Mouse (Mus musculus) liver, embryonic 16.5 days (tissue): ENCODE results near the gene Ccn2. TPM values are rescaled to one million over a fixed set of nuclear protein-coding genes. Genes with fewer than 3 reads are reported as not detected.

Source experiments
- ATAC-seq: fragments of 200-750 bp; cut with Nextera tagmentation; 2 replicates; pipeline ENCODE4 v1.8.0; 2017; ENCODE audit warnings: low read depth, mild to moderate bottlenecking, moderate number of reproducible peaks, moderate library complexity
- H3K27ac ChIP-seq: fragments of 300-500 bp; sonication (generic); 2 replicates; pipeline ENCODE4 v1.5.1; 2014; ENCODE audit warnings: mild to moderate bottlenecking, low read length
- H3K27me3 ChIP-seq: fragments of 300-500 bp; sonication (generic); 2 replicates; pipeline ENCODE4 v1.6.1; 2014; ENCODE audit warnings: low read depth, low read length, mixed read lengths; ENCODE audit not compliant: control insufficient read depth, insufficient read depth
- H3K36me3 ChIP-seq: fragments of 300-500 bp; sonication (generic); 2 replicates; pipeline ENCODE4 v1.6.1; 2014; ENCODE audit warnings: mild to moderate bottlenecking; ENCODE audit not compliant: control insufficient read depth, insufficient read depth
- H3K4me1 ChIP-seq: fragments of 300-500 bp; sonication (generic); 2 replicates; pipeline ENCODE4 v1.6.1; 2014; ENCODE audit warnings: low read depth, low read length, mixed read lengths; ENCODE audit not compliant: control insufficient read depth
- H3K4me2 ChIP-seq: fragments of 300-500 bp; sonication (generic); 2 replicates; pipeline ENCODE4 v1.6.1; 2014; ENCODE audit warnings: low read depth, low read length, mixed read lengths
- H3K4me3 ChIP-seq: fragments of 300-500 bp; sonication (generic); 2 replicates; pipeline ENCODE4 v1.5.1; 2014; ENCODE audit warnings: low read depth, mild to moderate bottlenecking, low read length
- H3K9ac ChIP-seq: fragments of 300-500 bp; sonication (generic); 2 replicates; pipeline ENCODE4 v1.6.1; 2014; ENCODE audit warnings: low read depth, low read length
- H3K9me3 ChIP-seq: fragments of 300-500 bp; sonication (generic); replicated peaks from 2 replicates; pipeline ENCODE4 v1.6.1; 2016; ENCODE audit warnings: low read length; ENCODE audit not compliant: control insufficient read depth
- WGBS: fragments of 180-500 bp; shearing (Covaris S2); extraction: QIAGEN DNeasy Blood & Tissue Kit; methylation state at CpG from one replicate; pipeline ENCODE4 v1.1.7; 2014; ENCODE audit not compliant: insufficient replicate concordance; 5-methylcytosine and 5-hydroxymethylcytosine counted together
- polyA plus RNA-seq: library from polyadenylated mRNA; unstranded; fragments of >200 nt; fragmentation: Nextera tagmentation; extraction: Ambion mirVana; gene quantifications from 2 replicates; pipeline ENCODE4 v1.2.1, GENCODE M21; 2015

Gene Ccn2
- 0.70 and 0.92 TPM in 2 replicates for polyA plus RNA-seq

DNA sequence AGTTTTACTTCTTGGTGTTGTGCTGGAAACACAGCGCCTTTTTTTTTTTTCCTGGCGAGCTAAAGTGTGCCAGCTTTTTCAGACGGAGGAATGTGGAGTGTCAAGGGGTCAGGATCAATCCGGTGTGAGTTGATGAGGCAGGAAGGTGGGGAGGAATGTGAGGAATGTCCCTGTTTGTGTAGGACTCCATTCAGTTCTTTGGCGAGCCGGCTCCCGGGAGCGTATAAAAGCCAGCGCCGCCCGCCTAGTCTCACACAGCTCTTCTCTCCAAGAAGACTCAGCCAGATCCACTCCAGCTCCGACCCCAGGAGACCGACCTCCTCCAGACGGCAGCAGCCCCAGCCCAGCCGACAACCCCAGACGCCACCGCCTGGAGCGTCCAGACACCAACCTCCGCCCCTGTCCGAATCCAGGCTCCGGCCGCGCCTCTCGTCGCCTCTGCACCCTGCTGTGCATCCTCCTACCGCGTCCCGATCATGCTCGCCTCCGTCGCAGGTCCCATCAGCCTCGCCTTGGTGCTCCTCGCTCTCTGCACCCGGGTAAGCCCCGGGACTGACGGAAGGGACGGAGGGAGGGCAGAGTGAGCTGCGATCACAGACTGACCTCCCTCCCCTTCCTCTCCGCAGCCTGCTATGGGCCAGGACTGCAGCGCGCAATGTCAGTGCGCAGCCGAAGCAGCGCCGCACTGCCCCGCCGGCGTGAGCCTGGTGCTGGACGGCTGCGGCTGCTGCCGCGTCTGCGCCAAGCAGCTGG lies at the start of gene Ccn2:
Ccn2 (plus strand) TSS at position 193 of the 753 bp plus-strand sequence.
- Histone ChIP-seq H3K27me3 (peaks cover 24% of the 10 kb centered on the region), H3K9me3 (no peaks in the 10 kb centered on the region), H3K4me1 (no peaks in the 10 kb centered on the region), H3K4me3 (peak within 1 kb of the TSS; percentile 52), H3K36me3 (no peaks in the 10 kb centered on the region), H3K27ac (no peak within 1 kb of the TSS), H3K4me2 (peak within 1 kb of the TSS; percentile 57), H3K9ac (peak within 1 kb of the TSS; percentile 28; the same call in 1 of the 2 replicates)
- peak; percentile 63 for ATAC-seq
- WGBS: under 1% methylated on average over 51 of the region's 53 CpGs

DNA sequence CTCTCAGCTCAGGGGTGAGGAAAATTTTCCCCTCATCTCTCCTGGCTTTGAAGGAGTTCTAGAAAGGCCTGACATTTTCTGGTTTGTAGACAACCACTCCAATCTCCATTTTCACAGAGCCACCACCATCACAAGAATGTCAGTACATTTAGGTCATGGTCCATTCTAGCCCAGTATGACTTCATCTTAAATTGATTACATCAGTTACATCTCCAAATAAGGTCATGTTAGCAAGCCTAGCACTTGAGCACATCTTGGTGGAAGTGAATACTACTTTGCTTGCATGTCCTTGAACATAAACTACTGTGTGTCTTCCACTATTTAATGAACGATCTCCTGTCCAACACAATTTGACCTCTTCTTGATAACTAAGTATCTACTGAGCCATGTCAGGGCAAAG lies 42.4 kb upstream of the Ccn2 start:
- Histone ChIP-seq H3K4me3 (no peak overlapping the region), H3K27ac (no peak overlapping the region), H3K4me2 (no peak overlapping the region), H3K9me3 (no peaks in the 10 kb centered on the region), H3K36me3 (no peaks in the 10 kb centered on the region), H3K9ac (no peak overlapping the region), H3K27me3 (no peaks in the 10 kb centered on the region), H3K4me1 (no peaks in the 10 kb centered on the region)
- ATAC-seq: no peak
- WGBS: 46% methylated on average over 1 of the region's 1 CpGs

DNA sequence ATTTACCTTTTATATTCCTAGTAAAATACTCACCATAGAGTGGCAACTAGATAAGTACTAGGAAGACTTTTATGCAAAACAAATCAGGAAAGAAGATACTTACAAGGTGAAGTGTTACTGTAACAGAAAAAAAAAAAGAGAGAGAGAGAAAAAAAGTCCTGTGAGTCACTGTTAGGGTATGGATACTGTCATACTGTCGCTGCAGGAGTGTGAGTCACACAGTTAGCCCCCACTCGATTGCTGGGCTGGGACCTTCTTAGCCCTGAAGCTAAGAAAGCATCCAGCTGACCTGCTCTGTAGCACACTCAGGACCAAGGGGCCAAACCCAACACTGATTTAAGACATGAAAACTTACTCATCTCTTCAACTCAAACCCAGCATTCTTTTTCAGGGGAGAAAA lies 41.2 kb upstream of the Ccn2 start:
- WGBS: 29% methylated on average over 2 of the region's 2 CpGs
- ATAC-seq: no peak
- H3K9ac ChIP-seq: no peak overlapping the region

DNA sequence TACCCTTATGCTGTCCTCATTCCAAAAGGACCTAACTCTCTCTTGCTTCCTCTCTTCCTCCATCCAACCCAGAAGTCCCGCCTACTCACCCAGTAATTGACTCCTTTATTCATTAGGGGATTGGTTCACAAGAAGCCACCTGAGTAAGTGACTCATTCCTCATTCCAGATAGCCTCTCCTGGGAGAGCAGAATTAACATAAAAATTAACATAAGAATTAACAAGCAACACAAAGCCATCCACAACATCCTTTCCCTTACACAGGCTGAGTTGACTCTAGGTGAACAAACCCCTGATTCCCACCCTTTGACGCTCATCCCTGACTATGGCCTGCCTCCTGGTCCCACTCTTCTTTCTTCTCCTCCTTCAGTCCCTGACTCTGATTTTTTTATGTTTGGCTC lies 36.9 kb upstream of the Ccn2 start:
- no peaks in the 10 kb centered on the region for H3K27me3 ChIP-seq
- H3K9me3 ChIP-seq: no peaks in the 10 kb centered on the region
- H3K36me3 ChIP-seq: no peaks in the 10 kb centered on the region
- no peak overlapping the region for H3K4me2 ChIP-seq
- no peak overlapping the region for H3K4me3 ChIP-seq
- 48% methylated on average over 2 of the region's 2 CpGs for WGBS
- ATAC-seq: no peak
- H3K9ac ChIP-seq: no peak overlapping the region
- H3K27ac ChIP-seq: no peak overlapping the region
- H3K4me1 ChIP-seq: no peaks in the 10 kb centered on the region

More for the DNA sequence above, 41.2 kb upstream of the Ccn2 start:
- Histone ChIP-seq H3K4me1 (no peaks in the 10 kb centered on the region), H3K36me3 (no peaks in the 10 kb centered on the region), H3K27ac (no peak overlapping the region), H3K9me3 (no peaks in the 10 kb centered on the region), H3K27me3 (no peaks in the 10 kb centered on the region), H3K4me3 (no peak overlapping the region), H3K4me2 (no peak overlapping the region)

DNA sequence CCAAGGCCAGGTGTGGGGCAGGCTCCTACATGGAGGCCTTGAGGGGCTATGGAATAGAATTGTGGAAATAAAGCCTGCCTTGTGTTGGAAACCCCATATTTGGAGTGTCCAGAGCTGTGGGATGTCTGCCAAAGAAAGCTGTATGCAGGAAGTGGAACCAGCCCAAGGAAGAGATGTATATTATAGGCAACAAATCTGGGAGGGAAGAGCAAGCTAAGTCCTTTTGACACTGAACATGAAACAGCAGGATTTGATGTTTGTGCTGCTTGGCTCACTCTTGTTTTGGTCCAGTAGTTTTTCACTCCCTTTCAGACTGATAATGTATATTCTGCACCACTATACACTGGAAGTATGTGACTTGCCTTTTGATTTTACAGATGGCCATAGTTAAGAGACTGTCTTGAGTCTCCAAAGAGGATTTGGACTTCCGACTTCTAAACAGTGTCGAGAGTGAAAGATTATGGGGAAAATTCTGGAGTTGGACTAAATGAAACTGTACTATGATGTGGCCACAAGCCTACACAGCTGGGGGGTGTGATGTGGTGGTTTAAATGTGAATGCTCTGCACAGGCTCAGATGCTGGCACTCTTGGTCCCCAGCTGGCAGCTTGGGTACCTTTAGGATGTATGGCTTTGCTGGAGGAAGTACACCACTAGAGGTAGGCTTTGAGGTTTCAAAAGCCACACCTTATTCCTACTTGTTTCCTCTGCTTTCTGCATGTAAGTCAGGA lies 25.4 kb upstream of the Ccn2 start:
- ATAC-seq: no peak
- no peaks in the 10 kb centered on the region for H3K27me3 ChIP-seq
- H3K4me1 ChIP-seq: no peaks in the 10 kb centered on the region
- no peak overlapping the region for H3K4me2 ChIP-seq
- H3K4me3 ChIP-seq: no peak overlapping the region
- H3K9me3 ChIP-seq: no peaks in the 10 kb centered on the region
- H3K9ac ChIP-seq: no peak overlapping the region
- no peak overlapping the region for H3K27ac ChIP-seq
- no peaks in the 10 kb centered on the region for H3K36me3 ChIP-seq
- WGBS: 73% methylated on average over 2 of the region's 2 CpGs

DNA sequence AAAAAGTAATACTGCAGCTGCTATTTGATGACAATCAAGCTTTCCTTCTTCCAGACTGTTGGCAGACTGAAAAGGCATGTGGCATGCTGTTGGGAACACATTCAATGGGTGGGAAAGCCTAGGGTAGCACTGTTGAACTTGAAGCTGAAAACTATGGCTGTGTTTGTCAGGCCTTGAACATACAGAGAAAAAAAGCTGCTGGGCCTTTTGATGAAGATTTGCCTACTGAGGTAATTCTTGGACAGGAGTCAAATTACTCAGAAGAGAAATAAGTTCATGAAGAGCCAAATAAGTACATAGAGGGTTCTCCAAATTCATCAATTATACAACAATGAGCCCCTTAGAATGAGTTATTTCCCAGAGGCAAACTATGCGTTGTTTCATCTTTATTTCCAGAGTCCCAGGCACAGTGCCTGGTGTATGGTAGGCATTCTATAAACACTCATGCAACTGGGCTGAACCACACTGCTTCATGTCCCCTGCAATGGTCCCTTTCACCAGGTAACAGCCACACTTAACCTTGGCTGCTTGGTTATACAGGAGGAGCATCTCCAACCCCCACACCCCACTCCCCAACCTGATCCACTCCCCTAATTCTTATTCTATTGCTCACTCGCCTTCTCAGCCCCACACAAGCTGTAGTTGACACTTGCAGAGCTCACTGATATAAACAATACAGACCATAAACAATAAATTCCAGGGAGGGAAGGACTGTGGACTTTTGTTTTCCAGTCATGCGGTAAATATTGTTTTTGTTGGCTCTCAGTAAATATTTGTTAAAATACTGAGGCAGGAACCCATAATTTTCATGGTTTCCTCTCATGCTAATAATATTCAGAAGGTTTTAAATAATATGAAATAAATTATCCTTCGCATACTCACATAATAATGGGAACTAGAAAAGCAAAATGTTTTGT lies 22.9 kb upstream of the Ccn2 start:
- Histone ChIP-seq H3K27ac (no peak overlapping the region), H3K9me3 (no peaks in the 10 kb centered on the region), H3K4me1 (no peaks in the 10 kb centered on the region), H3K4me3 (no peak overlapping the region), H3K27me3 (no peaks in the 10 kb centered on the region), H3K4me2 (no peak overlapping the region), H3K36me3 (no peaks in the 10 kb centered on the region), H3K9ac (no peak overlapping the region)
- no peak for ATAC-seq
- WGBS: 61% methylated on average over 4 of the region's 4 CpGs

DNA sequence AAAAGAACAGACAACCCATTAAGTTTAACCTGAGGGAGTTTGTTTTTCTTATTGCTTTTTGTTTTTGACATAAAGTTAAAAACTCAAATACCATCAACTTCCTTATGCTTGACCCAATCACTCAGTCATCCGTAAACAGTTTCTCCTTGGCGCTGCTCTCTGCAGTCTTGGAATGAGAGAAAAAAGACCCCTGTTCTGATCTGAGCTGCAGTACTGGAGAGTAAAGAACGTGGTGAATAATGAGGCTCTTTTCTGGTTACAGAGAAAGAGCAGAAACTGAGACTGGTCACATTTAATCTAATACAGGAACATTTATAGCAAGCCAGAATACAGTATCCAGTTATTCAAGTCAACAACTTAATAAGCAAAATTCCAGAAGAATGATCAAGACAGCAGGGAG lies 21.8 kb upstream of the Ccn2 start:
- WGBS: 65% methylated on average over 3 of the region's 3 CpGs
- no peaks in the 10 kb centered on the region for H3K27me3 ChIP-seq
- no peaks in the 10 kb centered on the region for H3K9me3 ChIP-seq
- no peak for ATAC-seq
- H3K4me1 ChIP-seq: no peaks in the 10 kb centered on the region
- H3K27ac ChIP-seq: no peak overlapping the region
- H3K36me3 ChIP-seq: no peaks in the 10 kb centered on the region
- H3K4me3 ChIP-seq: no peak overlapping the region
- no peak overlapping the region for H3K9ac ChIP-seq
- H3K4me2 ChIP-seq: no peak overlapping the region

DNA sequence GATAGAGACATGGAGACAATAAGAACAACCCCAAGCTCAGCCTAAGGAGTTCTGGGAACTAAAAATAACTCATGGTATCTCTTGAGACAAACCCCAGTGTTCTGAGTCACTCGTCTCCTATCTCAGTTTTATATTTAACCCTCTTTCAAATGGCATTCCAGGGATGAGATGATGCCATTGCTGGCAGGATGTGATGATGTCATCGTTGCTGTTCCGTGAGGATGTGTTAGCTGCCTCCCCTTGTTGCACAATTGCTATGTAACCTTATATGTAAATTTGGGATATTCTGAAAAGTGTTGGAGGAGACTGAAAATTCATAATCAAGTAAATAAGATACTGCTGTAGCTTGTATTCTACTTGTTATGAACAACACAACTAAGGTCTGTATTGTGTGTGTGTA lies 14.2 kb upstream of the Ccn2 start:
- ATAC-seq: no peak
- Histone ChIP-seq H3K4me2 (no peak overlapping the region), H3K9me3 (no peaks in the 10 kb centered on the region), H3K27ac (no peak overlapping the region), H3K9ac (no peak overlapping the region), H3K4me1 (no peaks in the 10 kb centered on the region), H3K4me3 (no peak overlapping the region), H3K27me3 (no peaks in the 10 kb centered on the region), H3K36me3 (no peaks in the 10 kb centered on the region)
- WGBS: 53% methylated on average over 3 of the region's 3 CpGs
